Mouse (Mus musculus) fibroblast of lung, adult 2 months (primary cell): ENCODE measurements at regions not wholly inside any gene's neighbourhood (a gene's known extent, or its start where the extent isn't known, plus 50 kb on each side); places are given as distances from the start of the nearest gene placed in this dataset.

ENCODE experiments used
- DNase-seq: peaks from one replicate; pipeline ENCODE4 v3.0.0-alpha.2; 2011; ENCODE audit warnings: low read depth

GRCm38 (mm10) chr17:3248875-3249274, 77.5 kb upstream of the Tiam2 start:
- DNase-seq: no peak

- no peak for DNase-seq
Measured at GRCm38 (mm10) chr17:3249320-3249719, 77.1 kb upstream of the Tiam2 start.

- no peak for DNase-seq
Measured at GRCm38 (mm10) chr17:3251176-3251575, 75.2 kb upstream of the Tiam2 start.

GRCm38 (mm10) chr17:3251966-3252365, 74.4 kb upstream of the Tiam2 start:
- DNase-seq: no peak

GRCm38 (mm10) chr17:3253508-3254176, 72.7 kb upstream of the Tiam2 start:
- DNase-seq: peak; percentile 28

- DNase-seq: no peak
Measured at GRCm38 (mm10) chr17:3256765-3257164, 69.6 kb upstream of the Tiam2 start.

GRCm38 (mm10) chr17:3258811-3259510, 67.4 kb upstream of the Tiam2 start:
- no peak for DNase-seq

GRCm38 (mm10) chr17:3260796-3261195, 65.6 kb upstream of the Tiam2 start:
- no peak for DNase-seq

GRCm38 (mm10) chr17:3273108-3274091, 53.0 kb upstream of the Tiam2 start:
- DNase-seq: peak; percentile 46

- no peak for DNase-seq
Measured at GRCm38 (mm10) chr17:3274449-3275285, 51.7 kb upstream of the Tiam2 start.
